Mouse (Mus musculus) ES-Bruce4 (cell line): ENCODE results near the gene Slc25a11. TPM values are rescaled to one million over a fixed set of nuclear protein-coding genes. Genes with fewer than 3 reads are reported as not detected.
A peak's percentile ranks its signal among the peaks of the same experiment; 100 is the strongest.

Source experiments
- H3K27ac ChIP-seq: 2 replicates; pipeline ENCODE4 v1.5.1; 2012; ENCODE audit warnings: low read length, inconsistent platforms; ENCODE audit not compliant: insufficient read depth
- H3K27me3 ChIP-seq: 2 replicates; pipeline ENCODE4 v1.6.1; 2012; ENCODE audit warnings: mild to moderate bottlenecking, low read length, inconsistent platforms; ENCODE audit not compliant: control insufficient read depth, poor library complexity, insufficient read depth, severe bottlenecking
- H3K36me3 ChIP-seq: 2 replicates; pipeline ENCODE4 v1.6.1; 2012; ENCODE audit warnings: inconsistent platforms, mild to moderate bottlenecking, low read length, moderate library complexity; ENCODE audit not compliant: control insufficient read depth, poor library complexity, insufficient read depth, severe bottlenecking
- H3K4me1 ChIP-seq: one replicate; pipeline ENCODE4 v1.8.1; 2011; ENCODE audit warnings: low read length; ENCODE audit not compliant: control insufficient read depth, insufficient read depth
- H3K4me3 ChIP-seq: 2 replicates; pipeline ENCODE4 v1.5.1; 2011; ENCODE audit warnings: low read depth, mild to moderate bottlenecking, low read length
- H3K9ac ChIP-seq: 2 replicates; pipeline ENCODE4 v1.6.1; 2012; ENCODE audit warnings: low read depth, mild to moderate bottlenecking, inconsistent platforms; ENCODE audit not compliant: poor library complexity, severe bottlenecking
- H3K9me3 ChIP-seq: replicated peaks from 2 replicates; pipeline ENCODE4 v1.6.1; 2012; ENCODE audit warnings: mild to moderate bottlenecking, low read length, inconsistent platforms; ENCODE audit not compliant: control insufficient read depth, poor library complexity, insufficient read depth, severe bottlenecking
- CTCF ChIP-seq: IDR thresholded peaks from one replicate; pipeline ENCODE4 v1.8.1; 2011; ENCODE audit warnings: low read depth, low read length
- EP300 ChIP-seq: IDR thresholded peaks from 2 replicates; pipeline ENCODE4 v1.6.1; 2011; ENCODE audit warnings: low read depth, low read length; ENCODE audit not compliant: insufficient read depth
- POLR2A ChIP-seq: IDR thresholded peaks from one replicate; pipeline ENCODE4 v1.8.1; 2011; ENCODE audit warnings: low read length; ENCODE audit not compliant: insufficient read depth
- polyA plus RNA-seq: library from polyadenylated mRNA; stranded (reverse); fragments of >200 nt; gene quantifications from 2 replicates; pipeline ENCODE4 v1.2.4, GENCODE M21; 2011; ENCODE audit warnings: low read depth; ENCODE audit not compliant: missing spikeins, insufficient read depth, insufficient read length

Gene Slc25a11
- polyA plus RNA-seq, 1 experiment, result 45.0 TPM

- no peak overlapping the region for H3K27ac ChIP-seq
- no peaks in the 10 kb centered on the region for H3K36me3 ChIP-seq
- TF ChIP-seq EP300 (no peak), CTCF (no peak), POLR2A (no peak)
- H3K9me3 ChIP-seq, result no peaks in the 10 kb centered on the region
- H3K4me1 ChIP-seq, result peaks cover 4% of the 10 kb centered on the region
- peak overlapping the region; percentile 67 for H3K9ac ChIP-seq
- H3K27me3 ChIP-seq, result no peaks in the 10 kb centered on the region
- H3K4me3 ChIP-seq, result peak overlapping the region; percentile 90
These were observed 39.8 kb upstream of the Slc25a11 start for GRCm38 (mm10) chr11:70686901-70687566.

DNA sequence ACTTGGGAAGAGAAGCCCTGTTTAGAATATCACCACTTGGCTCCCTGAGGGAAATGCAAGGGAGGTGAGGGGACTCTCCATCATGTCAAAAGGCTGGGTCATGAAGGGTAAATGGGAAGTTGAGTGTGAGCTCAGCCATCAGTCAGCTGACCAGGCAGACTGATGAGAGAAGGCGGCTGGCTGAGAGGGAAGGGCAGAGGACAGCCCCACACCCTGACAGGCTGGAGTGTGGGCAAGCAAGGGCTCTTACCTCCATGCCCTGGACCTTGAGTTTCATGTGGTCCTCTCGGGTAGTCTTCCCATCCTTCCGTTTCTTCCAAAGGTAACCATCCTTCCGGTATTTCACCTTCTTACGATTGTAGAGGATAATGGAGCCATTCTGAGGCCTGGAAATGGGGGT, 36.4 kb upstream of the Slc25a11 start:
- H3K36me3 ChIP-seq, result no peaks in the 10 kb centered on the region
- no peaks in the 10 kb centered on the region for H3K27me3 ChIP-seq
- no peak overlapping the region for H3K9ac ChIP-seq
- peaks cover 6% of the 10 kb centered on the region for H3K4me1 ChIP-seq
- H3K9me3 ChIP-seq, result no peaks in the 10 kb centered on the region
- H3K4me3 ChIP-seq, result no peak overlapping the region
- H3K27ac ChIP-seq, result no peak overlapping the region
- no peak for TF ChIP-seq EP300
- no peak for TF ChIP-seq POLR2A
- no peak for TF ChIP-seq CTCF

GRCm38 (mm10) chr11:70681897-70682581, 34.8 kb upstream of the Slc25a11 start:
- TF ChIP-seq EP300 (0 out of 2 replicates have a peak, but pooled peaks have one; percentile 19), POLR2A (no peak), CTCF (peak; percentile 26)
- H3K36me3 ChIP-seq, result no peaks in the 10 kb centered on the region
- no peaks in the 10 kb centered on the region for H3K9me3 ChIP-seq
- H3K4me3 ChIP-seq, result peak overlapping the region; percentile 30
- peak overlapping the region; percentile 40 for H3K27ac ChIP-seq
- H3K9ac ChIP-seq, result 0 out of 2 replicates have a peak overlapping the region, but pooled peaks have one; percentile 48
- H3K4me1 ChIP-seq, result peaks cover 6% of the 10 kb centered on the region
- no peaks in the 10 kb centered on the region for H3K27me3 ChIP-seq

DNA sequence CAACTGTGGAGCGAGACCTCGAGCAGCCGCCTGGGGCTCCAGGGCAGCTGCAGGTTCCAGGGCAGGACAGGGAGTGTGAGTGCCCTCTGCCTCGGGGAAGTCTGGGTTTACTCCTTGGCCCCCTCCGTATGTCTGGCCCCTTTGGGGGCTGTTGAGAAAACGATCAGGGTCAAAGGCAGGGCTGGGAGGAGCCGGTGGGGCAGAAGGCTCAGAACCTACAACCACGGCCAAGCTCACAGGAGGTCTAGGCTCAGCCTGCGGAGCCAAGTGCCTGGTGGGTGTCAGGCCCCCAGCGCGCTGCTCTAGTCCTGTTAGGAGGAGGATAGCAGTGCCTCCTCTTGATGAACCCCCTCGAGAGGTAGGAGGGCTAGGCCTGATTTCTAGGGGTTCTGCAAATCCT, 33.9 kb upstream of the Slc25a11 start:
- TF ChIP-seq POLR2A (no peak), CTCF (no peak), EP300 (no peak)
- H3K36me3 ChIP-seq, result no peaks in the 10 kb centered on the region
- H3K9me3 ChIP-seq, result no peaks in the 10 kb centered on the region
- no peaks in the 10 kb centered on the region for H3K27me3 ChIP-seq
- no peak overlapping the region for H3K27ac ChIP-seq
- H3K4me1 ChIP-seq, result peaks cover 6% of the 10 kb centered on the region
- peak overlapping the region; percentile 48 for H3K9ac ChIP-seq
- peak overlapping the region; percentile 17 for H3K4me3 ChIP-seq

DNA sequence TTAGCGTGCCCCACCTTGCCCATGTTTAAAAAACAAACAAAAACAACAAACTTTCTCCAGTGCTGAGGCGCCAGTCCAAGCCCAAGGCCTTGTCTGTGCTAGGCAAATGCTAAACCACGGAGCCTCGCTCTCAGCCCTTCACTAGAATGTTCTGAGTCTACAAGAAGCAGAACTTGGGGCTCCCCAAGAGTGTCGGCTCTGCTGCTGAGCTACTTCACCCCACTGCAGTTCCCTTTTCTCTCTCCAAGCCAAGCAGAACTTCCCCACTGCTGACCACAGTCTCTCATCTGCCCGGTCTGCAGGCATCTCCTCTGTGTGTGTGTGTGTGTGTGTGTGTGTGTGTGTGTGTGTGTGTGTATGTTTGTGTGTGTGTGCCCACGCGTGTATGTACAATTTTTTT, 32.6 kb upstream of the Slc25a11 start:
- TF ChIP-seq CTCF (no peak), POLR2A (no peak), EP300 (no peak)
- no peaks in the 10 kb centered on the region for H3K9me3 ChIP-seq
- peaks cover 6% of the 10 kb centered on the region for H3K4me1 ChIP-seq
- no peaks in the 10 kb centered on the region for H3K27me3 ChIP-seq
- no peak overlapping the region for H3K27ac ChIP-seq
- H3K36me3 ChIP-seq, result no peaks in the 10 kb centered on the region
- no peak overlapping the region for H3K9ac ChIP-seq
- no peak overlapping the region for H3K4me3 ChIP-seq

- no peak overlapping the region for H3K9ac ChIP-seq
- H3K4me3 ChIP-seq, result no peak overlapping the region
- H3K27ac ChIP-seq, result no peak overlapping the region
- TF ChIP-seq CTCF (no peak), EP300 (no peak), POLR2A (no peak)
- H3K36me3 ChIP-seq, result no peaks in the 10 kb centered on the region
- peaks cover 6% of the 10 kb centered on the region for H3K4me1 ChIP-seq
- H3K9me3 ChIP-seq, result no peaks in the 10 kb centered on the region
- no peaks in the 10 kb centered on the region for H3K27me3 ChIP-seq
These were observed 32.1 kb upstream of the Slc25a11 start for GRCm38 (mm10) chr11:70679361-70679760.
